Mouse (Mus musculus): ENCODE measurements around the gene Btn1a1.

Btn1a1 gene

GRCm38 (mm10) chr13:23475658-23476057, 10.0 kb upstream of the Btn1a1 start:
- DNase-seq = no peak

- peak; percentile 82 for DNase-seq
Measured at GRCm38 (mm10) chr13:23466911-23467310, 1.2 kb upstream of the Btn1a1 start.

DNA sequence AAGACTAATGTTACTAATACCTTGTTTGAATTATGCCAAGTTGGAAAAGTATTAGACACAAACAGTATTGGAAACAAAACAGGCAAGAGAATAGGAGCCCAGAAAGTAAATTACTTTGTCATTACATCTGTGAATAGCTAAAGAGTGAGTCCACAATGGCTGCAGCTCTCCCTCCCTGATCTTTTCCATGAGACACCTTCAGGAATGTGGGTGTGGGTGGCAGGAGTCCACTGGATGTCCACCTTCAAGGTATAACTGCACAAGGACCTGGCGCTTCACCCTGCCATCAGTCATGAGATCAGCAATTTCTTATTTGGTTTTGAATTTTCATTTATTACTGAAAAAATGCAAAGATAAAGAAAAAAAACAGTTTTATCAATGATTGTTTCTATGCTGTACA, 605 bp upstream of the Btn1a1 start:
- DNase-seq = no peak

DNA sequence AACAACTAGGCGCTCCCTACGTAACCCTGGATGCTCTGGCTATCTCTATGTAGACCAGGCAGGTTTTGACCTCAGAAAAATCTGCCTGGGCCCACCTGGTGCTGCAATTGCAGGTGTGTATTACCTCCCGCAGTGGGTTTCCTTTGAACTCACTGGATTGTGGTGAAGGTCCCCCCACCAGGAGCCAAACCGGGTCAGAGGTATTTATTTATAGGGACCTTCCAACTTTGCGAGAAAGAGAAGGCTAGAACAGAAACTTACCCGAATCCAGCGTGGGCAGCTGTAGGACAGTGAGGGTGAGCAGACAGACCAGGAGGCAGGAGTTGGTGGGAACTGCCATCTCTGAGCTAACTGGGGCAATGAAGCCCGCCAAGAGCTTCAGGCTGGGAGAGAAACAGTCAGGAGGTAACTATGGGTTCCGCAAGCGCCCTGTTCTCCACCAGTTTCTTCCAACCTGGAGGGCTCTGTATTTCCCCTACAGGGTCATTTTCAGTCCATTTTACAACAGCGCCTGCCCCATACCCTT, 797 bp downstream of the Btn1a1 start:
- DNase-seq = peak; percentile 45

GRCm38 (mm10) chr13:23464224-23464637, 1.5 kb downstream of the Btn1a1 start:
- peak; percentile 54 for DNase-seq

- DNase-seq = peak; percentile 78
Measured at GRCm38 (mm10) chr13:23463381-23464223, 2.1 kb downstream of the Btn1a1 start.

DNA sequence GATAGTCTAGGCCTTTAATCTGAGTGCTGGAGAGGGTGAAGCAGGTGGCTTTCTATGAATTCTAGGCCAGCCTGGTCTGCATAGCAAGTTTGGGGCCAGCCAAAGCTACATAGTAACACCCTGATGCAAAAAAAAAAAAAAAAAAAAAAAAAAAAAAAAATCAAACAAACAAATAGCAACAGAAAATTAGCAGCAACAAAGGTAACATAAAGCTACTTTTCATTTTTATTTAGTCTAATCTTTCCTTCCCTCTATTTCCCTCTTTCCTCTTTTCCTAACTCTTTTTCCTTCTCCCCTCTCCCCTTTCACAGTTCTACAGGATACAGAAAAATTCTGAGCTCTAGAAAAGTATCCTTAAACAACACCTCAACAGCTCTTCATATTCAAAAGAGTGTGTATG, 3.0 kb downstream of the Btn1a1 start:
- no peak for DNase-seq

- DNase-seq = no peak
Measured at GRCm38 (mm10) chr13:23462063-23462462, 3.6 kb downstream of the Btn1a1 start.

DNA sequence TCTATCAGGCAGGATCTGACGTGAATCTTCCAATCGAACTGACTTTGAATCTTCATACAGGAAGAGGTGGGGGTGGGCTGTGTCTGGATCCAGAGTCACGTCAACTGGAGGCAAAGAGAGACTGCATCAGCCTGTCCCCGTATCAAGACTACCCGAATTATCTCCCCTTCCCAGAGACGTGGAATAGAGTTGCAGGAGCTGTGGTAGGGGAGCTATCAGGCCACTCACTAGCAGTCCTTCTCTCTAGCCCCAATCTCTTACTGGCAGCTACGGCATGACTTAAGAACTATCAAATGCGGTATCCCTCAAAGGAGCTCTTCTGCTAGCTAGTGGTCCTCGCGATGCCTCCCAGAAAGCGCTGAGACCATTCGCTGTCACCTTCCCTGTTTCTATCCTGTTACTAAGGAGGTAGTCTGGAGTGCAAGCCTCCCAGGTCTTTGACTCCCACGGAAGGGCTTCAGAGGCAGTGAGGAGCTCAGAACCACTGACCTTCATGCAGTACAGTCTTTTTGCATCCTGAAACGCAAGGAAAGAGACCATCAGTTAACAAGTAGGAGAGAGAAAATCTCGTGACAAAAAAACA, 6.3 kb downstream of the Btn1a1 start:
- no peak for DNase-seq

- DNase-seq = no peak
Measured at GRCm38 (mm10) chr13:23453926-23454325, 11.8 kb downstream of the Btn1a1 start.

DNA sequence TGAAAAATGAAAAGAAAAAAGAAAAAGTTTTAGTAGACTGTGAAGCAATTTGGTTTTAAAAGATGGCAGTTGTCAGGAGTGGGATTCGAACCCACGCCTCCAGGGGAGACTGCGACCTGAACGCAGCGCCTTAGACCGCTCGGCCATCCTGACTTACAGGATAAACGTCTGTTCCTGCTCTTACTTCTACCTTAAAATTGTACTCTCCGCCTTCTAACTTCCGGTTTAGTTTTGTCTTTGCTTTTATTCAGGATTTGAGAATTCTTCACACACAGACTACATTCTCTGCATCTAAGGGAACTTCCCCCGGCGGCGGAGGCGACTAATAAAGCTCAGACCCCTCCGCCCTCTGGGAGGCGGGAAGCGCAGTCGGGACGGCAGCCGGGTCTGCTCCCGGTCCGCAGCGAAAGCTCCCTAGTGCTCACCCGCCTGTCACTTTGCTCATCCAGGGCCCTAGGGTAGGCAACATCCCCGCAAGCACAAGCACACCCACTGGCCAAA, 12.3 kb downstream of the Btn1a1 start:
- DNase-seq = peak; percentile 80

- peak; percentile 85 for DNase-seq
Measured at GRCm38 (mm10) chr13:23450398-23450797, 15.3 kb downstream of the Btn1a1 start.

- DNase-seq = peak; percentile 72
Measured at GRCm38 (mm10) chr13:23449235-23450095, 16.2 kb downstream of the Btn1a1 start.

DNA sequence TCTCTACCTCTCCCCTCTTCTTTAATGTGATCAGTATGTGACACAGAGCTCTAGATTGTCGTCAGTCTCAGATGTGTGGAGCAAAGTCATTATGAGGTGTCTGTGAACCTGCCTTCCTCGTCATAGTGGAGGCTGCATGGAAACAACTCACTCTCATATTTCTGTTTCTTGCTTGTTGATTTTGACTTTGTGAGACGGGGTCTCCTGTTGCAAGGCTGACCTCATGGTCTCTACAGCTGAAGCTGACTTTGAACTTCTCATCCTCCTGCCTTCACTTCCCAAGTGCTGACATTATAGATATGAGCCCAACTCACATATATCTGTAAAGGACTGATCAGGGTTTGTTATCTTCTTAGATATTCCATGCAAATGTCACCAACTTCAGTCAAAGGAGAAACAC, 16.9 kb downstream of the Btn1a1 start:
- DNase-seq = no peak

- peak; percentile 83 for DNase-seq
Measured at GRCm38 (mm10) chr13:23446498-23446952, 19.2 kb downstream of the Btn1a1 start.

DNA sequence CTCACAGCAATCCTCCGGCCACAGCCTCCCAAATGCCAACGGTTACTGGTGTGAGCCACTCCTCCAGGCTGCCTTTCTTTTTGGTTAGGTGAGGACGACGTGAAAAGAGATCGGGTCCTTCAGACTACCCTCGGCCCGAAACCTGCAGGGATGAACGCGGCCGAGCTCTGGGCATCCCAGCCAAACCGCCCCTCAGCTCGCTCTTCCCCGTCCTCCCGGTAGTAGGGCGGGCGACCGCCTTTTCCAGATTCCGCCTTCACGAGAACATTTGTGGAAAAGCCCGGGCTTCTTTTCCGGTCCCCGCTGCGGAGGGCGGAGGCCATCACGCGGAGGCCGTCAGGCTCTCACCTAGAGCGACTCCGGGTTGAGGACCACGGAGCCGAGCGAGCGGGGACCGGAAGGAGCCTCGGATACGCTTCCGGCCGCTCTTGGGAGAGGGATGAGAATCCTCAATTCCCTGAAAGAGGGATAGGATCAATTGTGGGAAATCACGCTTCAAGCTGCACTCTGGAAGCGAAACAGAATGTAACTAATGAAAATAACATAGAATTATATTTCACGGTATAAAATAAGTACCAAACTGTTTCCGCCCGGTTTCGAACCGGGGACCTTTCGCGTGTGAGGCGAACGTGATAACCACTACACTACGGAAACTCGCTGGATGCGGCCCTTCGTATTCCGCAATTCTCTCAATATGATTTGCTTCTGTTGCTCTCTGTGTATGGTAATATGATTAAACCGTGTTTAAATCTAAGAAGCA, 20.0 kb downstream of the Btn1a1 start:
- peak; percentile 91 for DNase-seq

DNA sequence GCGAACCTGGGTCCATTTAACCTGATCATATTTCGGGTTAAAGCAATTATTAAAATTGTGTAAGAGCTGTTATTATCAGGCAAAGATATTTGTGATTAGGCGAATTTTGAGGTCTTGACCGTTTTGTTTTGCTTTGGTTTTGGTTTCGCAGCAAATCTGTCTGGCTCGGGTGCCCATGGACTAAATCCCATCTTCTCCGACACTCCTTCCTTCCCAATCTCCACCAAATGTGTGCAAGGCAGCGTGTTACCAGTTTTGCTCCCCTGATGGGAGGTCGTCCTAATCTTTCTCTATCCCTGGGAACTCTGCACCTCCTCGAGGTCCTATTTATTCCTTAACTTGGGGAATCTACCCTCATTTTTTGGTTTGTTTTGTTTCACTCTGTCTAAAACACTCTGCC, 20.5 kb downstream of the Btn1a1 start:
- DNase-seq = no peak

GRCm38 (mm10) chr13:23444451-23444850, 21.2 kb downstream of the Btn1a1 start:
- no peak for DNase-seq

- no peak for DNase-seq
Measured at GRCm38 (mm10) chr13:23439901-23440300, 25.8 kb downstream of the Btn1a1 start.

DNA sequence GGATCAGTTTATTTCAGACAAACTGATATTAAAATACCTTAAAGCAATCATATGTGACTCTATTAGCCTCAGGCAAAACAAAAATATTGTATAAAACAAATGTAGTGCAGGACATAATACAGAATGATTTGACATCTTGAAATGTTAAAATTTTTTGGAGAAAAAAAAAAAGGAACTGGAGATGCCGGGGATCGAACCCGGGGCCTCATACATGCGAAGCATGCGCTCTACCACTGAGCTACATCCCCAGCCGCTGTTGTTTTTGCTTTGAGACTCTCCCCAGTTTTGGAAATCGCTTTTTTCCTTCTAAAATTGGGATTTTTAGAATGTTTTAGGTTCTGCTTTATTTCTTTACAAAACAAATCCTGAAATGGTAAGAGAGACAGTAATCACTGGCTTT, 27.2 kb downstream of the Btn1a1 start:
- peak; percentile 75 for DNase-seq

DNA sequence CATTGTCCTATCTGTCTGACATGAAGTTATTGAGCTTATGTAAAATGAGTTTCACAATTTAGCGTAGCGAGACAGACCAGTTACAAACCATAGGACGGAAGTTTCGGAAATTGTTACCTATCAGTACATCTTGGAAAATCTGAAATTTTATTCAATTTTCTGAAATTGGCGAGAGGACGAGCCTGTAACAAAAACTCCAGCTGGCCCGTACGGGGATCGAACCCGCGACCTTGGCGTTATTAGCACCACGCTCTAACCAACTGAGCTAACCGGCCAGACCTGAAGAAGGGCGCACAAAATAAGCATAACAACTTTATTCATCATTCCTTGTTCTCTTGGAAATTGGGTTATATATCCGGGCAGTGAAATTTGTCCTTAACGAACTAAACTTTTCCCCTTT, 27.8 kb downstream of the Btn1a1 start:
- peak; percentile 85 for DNase-seq
